Mouse (Mus musculus) left cerebral cortex, adult 11 months (tissue): ENCODE measurements around the gene Stag1.

Source experiments
- DNase-seq: peaks from one replicate; pipeline ENCODE4 v3.0.0; 2022; ENCODE audit warnings: low spot score

Stag1 gene

DNA sequence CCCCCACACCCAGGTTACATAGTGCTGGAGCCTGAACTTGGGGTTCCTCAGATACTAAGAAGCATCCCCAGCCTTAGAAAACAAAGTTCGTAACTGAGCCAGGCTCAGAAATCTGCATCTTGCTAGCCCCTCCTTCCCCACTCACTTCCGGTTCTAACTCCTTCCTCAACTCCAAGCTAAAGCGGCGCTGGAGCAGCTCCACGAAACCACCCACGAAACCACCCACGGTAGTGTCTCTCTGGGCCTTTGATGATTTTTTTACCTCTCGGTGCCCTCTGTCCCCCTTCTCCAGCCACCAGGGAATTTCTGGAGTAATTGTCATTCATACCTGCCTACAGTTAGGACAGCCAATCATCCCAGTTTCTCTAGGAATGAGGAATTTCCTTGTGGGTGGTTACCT lies at the start of gene Stag1:
Gene Stag1 (plus strand): TSS at position 253 of the 400 bp plus-strand sequence.
- no peak for DNase-seq

DNA sequence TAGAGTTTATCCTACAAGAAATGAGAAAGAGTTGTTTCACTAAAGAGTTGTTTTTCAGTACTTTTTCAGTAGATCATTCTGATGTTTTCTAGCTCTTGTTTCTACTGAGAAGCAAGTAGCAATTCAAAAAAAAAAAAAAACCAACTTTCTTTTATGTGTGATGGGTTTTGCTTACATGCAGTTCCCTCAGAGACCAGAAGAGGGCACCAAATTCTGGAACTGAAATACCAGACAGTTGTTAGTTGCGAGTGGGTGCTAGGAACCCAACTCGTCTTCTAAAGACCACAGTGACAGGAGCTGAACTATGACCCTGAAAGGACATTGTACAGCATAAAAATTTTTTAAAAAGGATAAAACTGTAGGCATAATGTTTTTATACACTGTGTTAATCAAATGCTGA lies 49.3 kb upstream of the Stag1 start:
- no peak for DNase-seq

DNA sequence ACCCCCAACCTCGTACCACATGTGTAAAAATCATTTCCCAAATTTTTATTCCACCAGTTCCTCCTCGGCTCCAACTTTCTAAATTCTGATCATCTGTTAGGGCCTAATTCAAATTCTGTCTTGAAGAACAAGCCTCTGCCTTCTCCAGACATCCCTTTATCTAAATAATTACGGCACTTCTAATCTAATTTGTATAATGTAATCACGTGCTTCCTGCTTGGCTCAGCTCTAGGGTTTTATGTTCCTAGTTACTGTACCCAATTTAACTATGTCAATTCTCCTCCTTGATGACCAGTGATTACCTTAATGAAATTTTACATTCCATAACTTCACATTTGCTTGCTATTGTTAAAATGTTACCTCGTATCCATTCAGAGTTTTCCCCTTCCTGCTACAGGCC lies 41.9 kb upstream of the Stag1 start:
- no peak for DNase-seq

DNA sequence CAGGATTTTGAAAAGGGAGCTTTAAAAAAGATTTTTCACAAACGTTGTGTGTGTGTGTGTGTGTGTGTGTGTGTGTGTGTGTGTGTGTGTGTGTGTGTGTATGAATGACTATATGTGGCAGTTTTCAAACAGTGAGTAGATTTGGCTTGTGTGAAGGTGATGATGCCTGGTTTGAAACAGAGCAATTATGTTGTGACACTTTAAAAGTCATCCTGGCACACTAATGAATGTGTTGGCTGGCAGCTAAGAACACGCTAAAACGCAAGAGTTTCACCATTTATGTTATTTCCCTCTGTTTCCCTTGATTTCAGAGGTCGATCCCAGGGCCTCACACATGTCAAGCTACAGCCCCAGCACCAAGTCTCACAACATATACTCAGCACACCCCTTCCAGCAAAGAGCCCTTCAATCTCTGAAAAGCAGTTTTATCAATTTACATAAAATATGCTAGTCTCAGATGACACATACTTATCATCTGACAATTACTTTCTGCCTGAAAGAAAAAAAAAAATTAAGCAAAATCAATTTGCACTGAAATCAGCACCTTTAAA lies 39.5 kb upstream of the Stag1 start:
- no peak for DNase-seq

DNA sequence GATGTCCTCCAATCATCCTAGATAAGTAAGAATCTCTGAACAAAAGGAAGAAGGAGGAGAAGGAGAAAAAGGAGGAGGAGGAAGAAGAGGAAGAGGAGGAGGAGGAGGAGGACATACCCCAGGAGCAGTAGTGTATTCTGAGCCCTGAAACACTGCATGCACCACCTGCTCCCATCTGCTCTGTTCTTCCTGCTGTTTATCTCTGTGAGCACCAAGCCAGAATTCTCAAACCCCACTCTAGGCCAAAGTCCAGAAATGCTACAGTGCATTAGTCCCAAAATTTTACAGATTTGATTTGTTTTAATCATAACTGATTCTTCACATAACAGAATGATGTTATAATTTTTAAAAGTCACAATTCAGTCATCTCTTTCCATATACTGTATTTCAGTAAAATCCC lies 38.6 kb upstream of the Stag1 start:
- DNase-seq, result no peak

DNA sequence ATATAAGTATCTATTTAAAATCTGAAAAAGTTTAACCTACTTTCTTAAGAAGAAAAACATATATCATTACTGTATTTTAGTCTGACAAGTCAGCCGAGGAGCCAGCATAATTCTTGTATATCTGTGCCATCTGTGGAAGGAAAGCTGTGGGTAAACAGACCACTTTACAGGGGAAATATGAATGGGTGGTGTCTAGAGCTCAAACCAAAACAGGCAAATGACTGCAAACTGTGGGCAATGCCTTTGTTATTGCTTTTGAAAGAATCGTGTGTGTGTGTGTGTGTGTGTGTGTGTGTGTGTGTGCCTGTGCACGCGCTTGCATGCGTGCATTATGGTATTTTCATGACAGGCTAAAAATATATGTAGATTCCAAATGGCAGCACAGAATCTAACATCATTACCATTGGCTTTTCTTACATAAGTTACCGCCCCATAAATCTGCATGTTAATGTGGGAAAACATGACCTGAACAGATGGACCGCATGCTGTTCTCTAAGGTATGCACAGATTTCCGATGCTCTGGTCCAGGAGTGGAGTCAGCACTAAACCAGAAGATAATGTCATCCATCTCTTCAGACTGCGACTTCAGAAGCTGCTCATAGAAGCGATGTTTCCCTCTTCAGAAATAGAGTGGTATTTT lies 37.2 kb upstream of the Stag1 start:
- no peak for DNase-seq

DNA sequence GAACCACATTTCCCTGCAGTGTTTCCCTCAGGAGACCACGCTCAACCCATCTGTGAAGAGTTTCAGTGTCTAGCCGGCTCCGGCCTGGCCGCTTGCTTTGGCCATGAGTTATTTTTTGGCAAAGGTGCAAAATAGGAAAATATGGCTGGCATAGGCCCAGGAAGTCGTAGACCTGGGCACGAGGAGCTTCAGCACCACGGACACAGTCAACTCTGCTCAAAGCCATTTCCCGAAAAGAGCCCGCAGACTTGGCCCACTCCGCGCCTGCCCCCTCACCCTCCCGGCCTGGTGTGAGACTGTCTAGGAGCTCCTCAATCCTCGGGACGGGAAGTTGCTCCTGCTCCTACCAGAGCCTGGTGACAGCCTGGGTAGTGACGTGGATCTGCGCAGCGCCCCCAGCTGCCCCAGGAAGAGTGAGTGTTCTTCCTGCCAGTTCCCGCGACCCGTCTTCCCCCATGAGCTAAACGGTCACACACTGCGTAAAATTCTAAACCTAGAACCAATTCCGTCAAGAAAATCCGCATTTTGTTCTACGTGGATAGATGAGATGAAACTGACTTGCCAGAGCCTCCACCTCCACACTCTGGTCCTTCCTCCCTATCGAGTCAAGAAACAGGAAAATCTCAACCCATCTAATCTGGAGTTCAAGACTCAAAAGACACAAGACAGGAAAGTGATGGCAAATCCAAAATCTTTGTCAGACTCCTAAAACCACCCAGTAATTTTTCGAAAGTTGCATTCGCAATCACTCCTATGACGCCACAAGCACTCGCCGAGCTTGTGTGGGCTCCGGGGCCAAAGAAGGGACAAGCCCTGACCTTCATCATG lies 27.6 kb upstream of the Stag1 start:
- no peak for DNase-seq

DNA sequence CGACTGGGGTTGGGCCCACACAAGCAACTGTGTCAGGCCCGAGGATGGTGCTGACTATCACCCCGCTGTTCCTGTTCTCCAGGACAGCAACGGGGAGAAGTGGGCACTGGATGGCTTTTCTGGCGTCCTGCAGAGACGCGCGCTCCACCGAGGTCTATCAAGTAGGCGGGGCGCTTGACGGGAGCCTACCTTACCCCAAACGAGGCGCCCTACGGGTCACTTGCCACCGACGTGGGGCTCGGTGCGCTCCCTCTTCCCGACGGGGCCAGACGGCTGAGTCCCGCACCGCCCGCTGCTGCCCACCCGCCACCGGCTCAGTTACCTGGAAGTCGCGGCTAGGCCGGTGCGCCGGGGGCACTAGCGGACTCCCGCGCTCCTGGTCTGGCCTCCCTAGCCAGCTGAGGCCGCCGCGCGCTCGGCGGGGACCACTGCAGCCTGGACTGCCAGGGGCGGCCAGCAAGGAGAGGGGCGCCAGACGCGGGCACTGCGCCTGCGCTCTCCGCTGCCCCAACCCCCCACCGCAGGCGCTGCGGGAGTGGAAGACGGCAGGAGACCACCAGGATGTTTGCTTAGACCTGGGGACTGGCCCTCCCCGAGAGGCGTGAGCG lies 26.9 kb upstream of the Stag1 start, which contains the start of gene Slc35g2:
Gene Slc35g2 (minus strand): TSS at position 465 of the 608 bp plus-strand sequence.
- DNase-seq, result no peak

DNA sequence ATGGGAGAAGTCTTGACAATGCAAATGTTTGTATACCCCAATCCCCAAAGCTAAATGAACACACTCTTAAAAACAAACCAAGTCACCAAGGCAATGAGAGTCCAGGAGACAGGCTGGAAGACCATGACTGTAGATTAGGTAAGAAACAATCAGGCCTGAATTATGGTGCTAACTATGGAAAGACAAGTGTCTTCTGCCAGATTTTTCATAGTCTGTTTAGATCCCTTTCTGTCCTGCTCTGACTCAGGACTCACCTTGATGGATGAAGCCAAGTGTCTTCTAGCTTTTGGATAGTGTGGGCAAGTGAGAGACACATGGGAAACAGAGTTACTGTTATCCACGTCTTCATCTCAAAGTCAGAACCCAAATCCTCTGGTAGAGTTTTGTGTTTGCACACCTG lies 26.1 kb upstream of the Stag1 start:
- no peak for DNase-seq

DNA sequence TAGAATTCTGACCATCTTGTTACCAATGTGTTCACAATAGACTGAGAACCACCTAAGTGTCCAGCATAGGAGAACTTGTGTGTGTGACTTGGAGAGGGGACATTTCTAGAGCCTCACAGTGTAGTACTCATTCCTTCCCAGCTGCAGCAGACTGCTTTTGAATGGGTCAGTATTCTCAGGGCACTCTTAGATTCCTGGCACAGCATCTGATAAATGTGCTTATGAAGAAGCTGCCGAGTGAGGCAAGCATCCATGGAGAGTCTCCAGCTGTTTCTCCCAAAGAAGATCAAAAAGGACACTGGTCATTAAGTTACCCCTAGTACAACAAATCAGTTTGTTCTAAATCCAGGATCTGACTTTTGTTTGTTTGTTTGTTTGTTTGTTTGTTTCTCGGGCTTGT lies 24.3 kb upstream of the Stag1 start:
- no peak for DNase-seq

DNA sequence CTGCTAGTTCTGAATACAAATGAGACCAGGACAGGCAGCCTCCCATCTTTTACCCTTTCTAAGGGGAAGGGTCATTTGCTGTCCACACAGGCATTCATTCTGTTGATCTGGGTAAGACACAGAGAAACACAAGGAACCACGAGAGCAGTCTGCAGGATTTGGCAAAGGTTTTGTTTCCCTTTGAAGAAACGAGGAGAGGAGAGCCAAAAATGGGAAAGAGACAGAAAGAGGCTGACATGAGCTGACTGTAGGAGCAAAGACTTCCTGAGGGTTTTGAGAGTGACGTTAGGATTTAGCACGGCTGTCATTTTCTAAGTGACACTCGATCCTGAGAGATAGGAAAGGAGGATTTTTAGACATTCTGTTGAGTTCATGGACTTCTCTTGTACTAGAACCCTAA lies 23.7 kb upstream of the Stag1 start:
- DNase-seq, result no peak

DNA sequence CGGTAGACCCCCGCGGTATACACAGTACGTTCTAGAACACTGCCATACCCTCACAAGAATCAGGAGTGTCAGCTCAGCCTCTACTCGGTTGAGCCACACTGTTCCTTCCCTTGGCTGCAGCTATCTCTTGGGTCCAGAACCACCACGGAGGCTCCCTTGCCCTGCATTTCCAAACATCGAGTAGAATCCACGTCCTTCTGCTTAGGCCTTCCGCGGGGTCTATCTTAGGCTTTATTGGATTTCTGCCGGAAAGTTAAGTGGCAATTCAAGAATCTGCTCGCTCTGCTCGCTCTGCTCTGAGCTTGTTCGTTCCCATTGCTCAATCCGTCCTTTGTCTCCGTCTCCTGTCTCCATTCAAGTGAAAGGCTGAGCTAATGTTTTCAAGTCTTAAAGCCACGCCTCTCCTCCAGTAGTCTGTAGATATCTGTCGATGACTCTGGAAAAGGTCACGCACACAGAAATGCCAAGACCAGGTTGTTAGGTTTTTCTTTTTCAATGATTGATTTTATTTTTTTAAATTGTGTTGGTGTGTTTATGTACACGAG lies 17.3 kb upstream of the Stag1 start:
- DNase-seq, result no peak

DNA sequence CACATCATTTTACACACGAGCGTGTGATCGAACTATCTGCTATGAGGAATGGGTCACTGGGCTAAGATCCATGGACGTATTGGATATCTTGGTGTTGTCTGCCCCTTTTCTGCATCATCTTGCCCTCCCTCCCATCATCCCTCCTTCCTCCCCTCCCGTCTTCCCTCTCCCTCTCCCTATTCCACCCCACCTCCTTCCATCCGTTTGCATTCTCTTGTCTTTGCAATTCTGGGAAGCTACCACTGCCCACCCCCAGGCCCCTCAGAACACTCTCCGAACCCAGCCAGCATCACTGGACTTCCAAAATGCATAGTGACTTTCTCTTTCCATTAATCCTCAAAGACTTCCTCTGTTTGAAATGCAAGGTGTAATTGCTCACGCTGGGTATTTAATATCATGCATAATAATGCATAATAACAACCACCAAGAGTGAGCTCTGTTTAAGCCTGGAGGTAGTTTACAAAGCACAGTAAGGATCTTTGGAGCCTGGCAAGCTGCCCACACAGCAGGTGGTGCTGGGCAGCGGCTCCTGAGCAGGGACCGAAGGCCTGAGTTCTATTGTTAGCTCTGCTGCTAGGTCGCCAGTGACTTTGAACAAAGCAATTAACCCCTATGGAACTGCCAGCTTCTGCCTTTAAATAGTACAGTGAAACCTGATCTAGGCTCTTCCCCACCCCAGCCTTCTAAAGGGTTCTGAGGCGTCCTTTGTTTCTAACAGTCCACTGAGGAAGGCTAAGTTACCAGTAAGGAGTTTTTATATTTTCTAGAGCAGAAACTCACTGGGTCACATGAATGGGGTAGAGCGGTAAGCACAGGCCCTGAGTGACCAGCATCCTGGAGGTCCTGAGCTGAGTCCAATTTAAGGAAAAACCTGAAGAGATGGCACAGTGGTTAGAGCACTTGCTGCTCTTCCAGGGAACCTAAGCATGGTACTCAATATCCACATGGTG lies 15.8 kb upstream of the Stag1 start:
- DNase-seq, result no peak

DNA sequence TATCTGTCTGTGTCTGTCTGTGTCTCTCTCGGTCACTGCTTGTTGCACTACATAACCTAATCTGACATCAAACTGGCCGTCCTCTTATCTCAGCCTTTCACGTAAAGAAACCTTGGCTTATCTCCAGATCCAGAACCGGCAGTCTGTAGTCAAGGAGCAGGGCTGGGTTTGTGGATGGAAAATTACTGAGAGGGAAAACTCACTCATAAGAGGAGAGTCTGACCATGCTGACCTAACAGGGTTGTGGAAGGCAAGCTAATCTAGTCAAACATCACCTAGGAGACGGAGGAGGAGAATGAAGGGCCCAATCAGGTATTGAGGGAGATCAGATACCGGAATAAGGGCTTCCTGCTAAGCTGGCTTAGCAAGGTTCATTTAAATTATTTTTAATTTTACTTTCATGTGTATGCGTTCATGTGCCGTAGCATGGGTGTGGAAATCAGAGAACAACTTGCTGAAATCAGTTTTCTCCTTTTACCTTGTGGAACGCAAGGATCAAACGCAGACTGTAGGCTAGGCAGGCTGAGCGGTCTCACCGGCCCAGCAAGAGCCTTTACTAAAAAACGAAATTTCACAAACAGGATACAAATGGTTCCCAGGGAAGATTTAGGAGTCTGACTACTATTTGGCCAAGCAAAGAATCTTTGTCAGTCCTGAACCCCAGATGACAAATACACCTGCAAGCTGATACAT lies 14.6 kb upstream of the Stag1 start:
- no peak for DNase-seq

DNA sequence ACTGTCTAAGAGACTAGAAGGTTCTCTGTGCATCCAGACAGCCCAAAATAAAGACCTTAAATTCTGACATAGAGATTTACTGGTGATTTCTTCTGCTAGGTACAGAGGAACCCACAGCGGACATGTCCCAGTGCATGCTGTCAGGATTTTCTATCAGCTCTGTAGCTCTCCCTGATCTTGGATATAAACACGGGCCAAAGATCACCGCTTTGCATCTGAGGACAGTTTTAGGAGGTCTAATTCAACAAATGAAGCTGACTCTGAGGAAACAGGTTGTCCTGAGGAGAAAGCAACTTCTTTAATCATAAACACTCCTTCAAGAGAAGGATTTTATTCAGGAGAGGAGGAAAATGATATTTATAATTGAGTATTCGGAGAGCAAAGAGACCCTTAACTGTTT lies 13.6 kb upstream of the Stag1 start:
- DNase-seq, result no peak

DNA sequence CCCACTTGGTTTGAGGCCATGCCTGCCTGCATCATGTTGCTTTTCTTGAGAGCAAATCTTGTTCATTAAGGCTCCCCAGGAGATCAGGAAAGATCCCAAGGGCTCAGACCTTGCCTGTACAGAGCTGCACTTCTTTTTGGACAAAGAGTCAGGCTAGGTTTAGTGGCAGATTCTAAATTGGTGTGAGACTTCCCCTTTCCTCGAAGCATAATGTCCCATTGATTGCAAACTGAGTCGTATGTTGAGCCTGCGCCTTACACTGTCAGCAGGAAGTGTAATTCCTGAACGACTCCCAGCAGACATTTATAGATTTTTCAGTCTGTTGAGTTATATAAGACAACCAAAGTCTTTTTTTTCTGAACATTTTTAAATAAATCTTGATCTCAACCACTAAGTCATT lies 7.1 kb upstream of the Stag1 start:
- DNase-seq, result no peak

DNA sequence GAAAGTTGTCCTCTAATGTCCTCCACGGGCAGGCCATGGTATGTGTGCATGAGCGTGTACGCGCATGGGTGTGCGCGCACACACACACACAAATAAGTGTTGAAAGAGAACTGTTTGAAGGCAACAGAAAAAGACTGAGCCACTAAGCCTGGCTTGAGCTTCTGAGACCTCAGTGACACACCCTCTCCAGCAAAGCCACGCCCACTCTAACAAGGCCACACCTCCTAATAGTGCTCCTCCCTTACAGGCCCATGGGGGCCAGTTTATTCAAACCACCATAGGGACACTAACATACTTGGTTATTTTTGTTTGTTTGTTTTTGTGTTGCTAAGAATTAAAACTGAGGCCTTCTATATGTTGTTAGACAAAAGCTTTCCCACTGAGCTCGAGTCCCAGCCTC lies 1.3 kb upstream of the Stag1 start:
- no peak for DNase-seq

DNA sequence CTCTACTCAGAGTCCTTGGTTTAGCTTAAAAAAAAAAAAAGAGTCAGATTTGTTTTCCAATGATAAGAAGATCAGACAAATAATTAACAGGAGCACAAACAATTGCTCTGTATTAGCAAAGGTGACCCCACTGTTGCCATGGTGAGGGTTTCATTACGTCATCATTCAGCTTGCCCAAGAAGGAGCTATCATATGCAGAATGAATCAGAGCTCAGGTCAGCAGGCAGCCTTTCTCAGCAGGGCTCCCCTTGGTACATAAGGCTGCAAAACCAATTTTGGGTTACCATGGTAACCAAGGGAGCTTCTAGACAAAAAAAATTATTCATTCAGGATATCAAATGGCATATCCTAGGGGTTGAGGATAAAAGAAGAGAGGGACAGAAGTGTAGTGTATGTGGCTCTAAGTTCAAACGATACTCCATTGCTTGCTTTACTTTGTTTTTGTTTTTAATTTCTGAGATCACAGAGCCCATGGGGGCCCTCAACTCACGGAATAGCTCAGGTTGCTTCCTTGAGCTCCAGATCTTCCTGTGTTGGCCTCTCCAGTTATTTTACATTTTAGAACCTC lies 2.2 kb downstream of the Stag1 start:
- DNase-seq, result no peak

DNA sequence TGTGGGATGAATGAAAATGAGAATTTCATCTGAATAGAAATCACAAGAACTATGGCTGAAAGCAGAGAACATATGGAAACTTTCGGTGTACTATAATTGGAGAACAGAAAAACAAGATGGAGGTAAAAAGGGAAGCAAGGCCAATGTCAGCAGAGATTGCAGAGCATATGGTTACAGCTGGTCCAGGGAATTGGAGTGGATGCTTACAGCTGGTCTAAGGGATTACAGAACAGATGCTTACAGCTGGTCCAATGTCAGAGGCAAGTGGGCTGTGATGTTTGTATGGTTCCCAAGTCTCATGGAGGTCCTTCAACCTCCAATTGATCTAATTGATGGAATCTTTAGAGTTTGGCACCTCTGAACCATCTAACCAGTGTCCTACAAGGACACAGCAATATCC lies 4.5 kb downstream of the Stag1 start:
- no peak for DNase-seq

DNA sequence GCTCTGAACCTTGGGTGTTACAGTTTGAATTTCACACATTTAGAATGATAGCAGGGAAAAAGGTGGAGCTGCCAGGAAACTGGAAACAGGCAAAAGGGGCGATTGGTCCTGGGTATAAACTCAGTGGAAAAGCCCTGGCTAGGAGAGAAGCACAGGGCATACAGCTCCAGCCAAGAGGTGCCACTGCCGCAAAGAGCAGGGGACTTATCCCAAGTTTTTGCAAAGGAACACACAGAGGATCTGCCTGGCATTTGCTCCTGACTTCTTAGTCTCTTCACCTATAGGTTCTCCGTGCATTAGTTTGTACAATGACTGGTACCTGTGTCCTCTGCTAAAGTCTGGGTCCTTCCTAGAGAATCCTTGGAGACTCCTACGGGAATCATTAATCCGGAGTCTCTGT lies 5.6 kb downstream of the Stag1 start:
- DNase-seq, result no peak

DNA sequence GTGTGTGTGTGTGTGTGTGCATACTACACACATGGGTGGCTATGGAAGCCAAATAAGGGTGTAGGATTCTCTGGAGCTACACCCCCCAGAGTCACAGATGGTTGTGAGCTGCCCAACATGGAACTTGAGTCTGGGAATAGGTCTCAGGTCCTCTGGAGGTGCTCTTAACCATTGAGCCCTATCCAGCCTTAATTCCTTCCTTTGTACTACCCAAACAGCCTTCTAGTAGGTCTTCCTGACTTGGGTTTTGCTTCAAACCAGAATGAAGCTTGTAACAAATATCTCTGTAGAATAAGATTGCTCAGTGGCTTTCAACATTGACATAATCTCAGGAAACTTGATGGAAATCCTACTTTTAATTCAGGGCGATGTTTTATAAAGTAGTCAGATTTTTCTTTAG lies 7.9 kb downstream of the Stag1 start:
- DNase-seq, result no peak
